Mouse (Mus musculus): ENCODE data around the gene Magi3. TPM values are rescaled to one million over a fixed set of nuclear protein-coding genes. Genes with fewer than 3 reads are reported as not detected.
A peak's percentile ranks its signal among the peaks of the same experiment; 100 is the strongest.

The Magi3 gene
- total RNA-seq (2021), result 10 to 100 TPM in 1 of 2 experiments, 1 to 10 TPM in 1; 9.1 to 12.3 TPM
- long read RNA-seq, experiment 1, full-length matches to known transcripts, result 3 of 6 reads
- long read RNA-seq, experiment 1, partial matches to known transcripts, result 0 of 6 reads
- long read RNA-seq, experiment 1, other reads (novel, unspliced or antisense), result 3 of 6 reads
- long read RNA-seq, experiment 2, full-length matches to known transcripts, result 3 of 4 reads
- long read RNA-seq, experiment 2, partial matches to known transcripts, result 1 of 4 reads
- long read RNA-seq, experiment 2, other reads (novel, unspliced or antisense), result 0 of 4 reads

- DNase-seq, result peak; percentile 96
Measured at GRCm38 (mm10) chr3:104220295-104220965, at the start of gene Magi3. Magi3 (minus strand) TSS chr3:104220374.

DNA sequence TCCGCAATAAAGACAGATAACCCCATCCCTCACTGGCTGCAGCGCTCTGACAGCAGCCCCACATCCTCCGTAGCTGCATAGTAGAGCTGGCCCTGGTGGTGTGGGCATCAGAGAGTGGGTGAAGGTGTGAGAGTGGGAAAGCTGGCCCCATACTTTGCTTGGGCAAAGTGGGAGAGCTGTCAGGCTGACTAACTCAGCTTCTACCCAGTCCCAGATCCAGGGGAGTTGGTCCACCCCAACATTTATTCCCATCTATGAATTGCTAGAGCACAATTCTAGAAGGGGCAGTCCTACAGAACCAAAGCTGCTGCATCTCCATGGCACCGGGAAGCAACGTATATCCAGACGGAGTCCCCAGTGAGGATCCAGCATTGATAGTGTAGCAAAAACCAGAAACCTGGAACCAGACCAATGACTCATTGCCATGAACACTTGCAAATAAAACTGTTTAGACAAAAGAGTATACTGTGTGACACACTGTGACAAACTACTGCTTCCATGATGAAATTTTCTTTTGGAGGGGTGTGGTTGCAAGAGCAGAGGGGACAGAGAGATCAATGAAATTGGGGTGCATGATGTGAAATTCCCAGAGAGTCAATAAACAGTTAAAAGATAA lies 44.5 kb upstream of the Magi3 start:
- DNase-seq, result no peak

- no peak for DNase-seq
Measured at GRCm38 (mm10) chr3:104260221-104260620, 40.0 kb upstream of the Magi3 start.

DNA sequence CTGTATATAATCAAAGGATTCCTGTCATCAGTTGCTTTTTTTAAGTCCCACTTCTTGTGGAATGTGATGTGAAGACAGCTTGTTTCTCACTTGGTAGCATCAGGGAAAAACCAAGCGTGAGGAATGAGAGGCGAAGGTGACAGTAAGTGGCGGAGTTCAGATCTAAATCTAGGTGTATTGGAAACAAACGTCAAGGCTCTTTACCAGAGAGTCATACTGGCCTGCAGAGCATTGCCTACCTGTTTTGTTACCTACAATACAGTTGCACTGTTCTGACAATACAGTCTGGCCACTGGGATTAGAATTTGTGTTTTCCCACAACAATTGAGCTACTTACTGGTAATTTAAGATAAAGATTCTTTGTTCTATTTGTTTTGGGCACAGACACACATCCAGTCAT lies 39.0 kb upstream of the Magi3 start:
- no peak for DNase-seq

GRCm38 (mm10) chr3:104257041-104257440 lies 36.9 kb upstream of the Magi3 start:
- DNase-seq, result no peak

GRCm38 (mm10) chr3:104253760-104254159 lies 33.6 kb upstream of the Magi3 start:
- no peak for DNase-seq

DNA sequence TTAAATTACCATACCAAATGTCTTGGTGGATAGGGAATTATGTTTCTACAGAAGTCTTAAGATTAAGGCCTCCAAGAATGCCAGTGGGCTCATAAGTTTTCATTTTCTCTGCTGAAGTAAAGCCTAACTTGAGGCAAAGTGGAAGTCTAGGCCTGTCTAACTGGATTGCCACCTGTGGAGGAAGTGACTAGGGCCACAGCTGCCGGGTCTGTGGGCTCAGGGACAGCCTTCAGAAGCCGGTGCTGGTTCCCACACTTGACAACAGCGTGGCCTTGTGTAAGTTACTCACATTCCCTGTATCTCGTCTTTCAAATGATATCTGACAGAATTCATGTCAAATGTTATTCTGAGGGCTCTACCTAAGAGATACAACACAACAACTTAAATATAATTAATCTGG lies 27.7 kb upstream of the Magi3 start:
- DNase-seq, result no peak

GRCm38 (mm10) chr3:104247057-104247456 lies 26.9 kb upstream of the Magi3 start:
- no peak for DNase-seq

- no peak for DNase-seq
Measured at GRCm38 (mm10) chr3:104244373-104244772, 24.2 kb upstream of the Magi3 start.

DNA sequence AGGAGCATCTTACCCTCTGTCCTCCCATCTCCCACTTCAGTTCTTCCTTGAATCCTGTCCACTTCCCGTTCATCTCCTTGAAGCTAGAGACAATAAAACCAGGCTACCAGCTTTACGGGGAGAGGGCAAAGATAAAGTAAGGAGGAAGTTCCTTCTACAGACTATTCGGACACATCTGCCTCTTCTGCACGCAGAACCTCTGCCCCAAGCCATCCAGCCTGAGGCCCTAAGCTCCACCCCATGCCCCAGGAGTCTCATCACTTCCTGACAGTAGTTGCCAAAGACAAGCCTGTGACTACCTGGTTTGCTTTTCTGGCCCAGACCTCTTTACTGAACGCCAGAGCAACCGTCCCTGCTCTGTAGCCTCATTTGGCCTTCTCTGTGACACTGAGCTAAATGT lies 23.8 kb upstream of the Magi3 start:
- no peak for DNase-seq

DNA sequence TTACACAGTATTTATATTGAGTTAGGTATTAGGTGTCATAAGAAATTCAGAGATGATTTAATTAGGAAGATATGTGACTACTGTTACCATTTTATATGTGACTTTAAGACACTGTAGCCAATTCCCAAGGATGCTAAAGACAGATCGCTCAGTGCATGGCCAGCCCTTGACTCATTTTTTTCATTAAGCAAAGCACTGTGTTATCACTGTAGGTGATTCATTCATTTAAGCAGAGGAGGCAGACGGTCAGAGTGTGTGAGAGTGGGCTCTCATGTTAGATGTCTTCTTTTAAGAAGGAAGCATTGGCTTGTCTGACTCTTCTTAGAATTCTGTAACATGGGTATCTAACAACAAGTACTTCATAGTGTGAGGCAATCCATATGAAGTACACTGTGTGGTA lies 19.6 kb upstream of the Magi3 start:
- DNase-seq, result no peak

DNA sequence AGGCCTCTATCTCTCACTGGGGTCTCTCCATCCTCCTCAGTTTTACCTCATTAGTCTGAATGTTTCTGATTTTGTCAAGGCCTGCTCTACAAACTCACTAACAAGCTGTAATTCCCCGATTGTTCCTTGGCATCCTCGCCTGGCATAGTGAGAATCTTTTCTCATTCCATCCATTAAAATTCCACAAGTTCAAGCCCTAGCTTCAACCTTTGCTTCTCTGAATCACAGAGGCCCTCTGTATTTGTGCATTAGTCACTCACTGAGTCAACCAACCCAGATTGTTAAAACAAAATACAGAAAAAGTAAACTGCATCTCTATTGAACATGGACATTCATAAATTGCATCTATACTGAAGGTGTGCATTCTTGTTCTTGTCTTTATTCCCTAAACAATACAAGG lies 19.2 kb upstream of the Magi3 start:
- no peak for DNase-seq

DNA sequence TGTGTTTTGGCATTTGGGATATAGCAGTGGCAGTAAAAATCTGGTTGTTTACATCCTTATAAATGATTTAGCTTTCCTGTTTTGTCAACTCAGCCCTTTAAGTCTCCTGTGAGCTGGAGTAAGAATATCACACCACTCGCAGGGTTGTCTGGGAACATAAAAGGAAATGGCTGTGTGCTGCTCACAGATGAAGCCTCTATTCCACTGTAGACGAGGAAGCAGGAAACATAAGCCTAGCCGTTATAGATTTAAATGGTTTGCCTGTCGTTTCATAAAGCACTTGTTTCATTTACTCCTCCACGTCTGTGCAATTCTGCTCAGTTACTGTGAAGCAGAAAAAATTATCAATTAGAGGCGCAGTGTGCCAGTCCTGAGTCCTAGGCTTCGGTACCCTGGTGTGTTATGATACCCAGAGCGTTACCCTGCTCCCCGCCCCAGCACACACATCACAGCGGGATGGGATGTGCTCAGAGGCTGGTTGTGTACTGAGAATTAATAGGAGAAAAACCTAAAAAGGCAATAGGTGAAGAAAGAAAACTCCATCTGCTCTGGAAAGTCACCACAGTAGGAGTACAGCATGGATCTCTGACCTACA lies 17.8 kb upstream of the Magi3 start:
- no peak for DNase-seq

DNA sequence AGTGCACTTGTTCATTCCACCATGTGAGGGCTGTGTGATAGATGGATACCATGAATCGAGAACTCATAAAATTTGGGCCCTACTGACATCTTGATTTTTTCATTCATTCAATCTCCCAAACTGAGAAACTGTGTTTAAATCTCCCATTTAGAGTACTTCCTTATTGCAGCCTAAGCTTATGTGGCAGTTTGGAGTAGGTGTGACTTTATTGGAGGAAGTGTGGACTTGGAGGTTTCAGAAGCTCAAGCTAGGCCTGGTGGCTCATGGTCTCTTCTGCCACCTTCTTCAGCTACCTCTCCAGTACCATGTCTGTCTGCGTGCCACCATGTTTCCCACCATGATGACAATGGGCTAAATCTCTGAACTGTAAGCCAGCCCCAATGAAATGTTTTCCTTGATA lies 15.9 kb upstream of the Magi3 start:
- DNase-seq, result no peak

DNA sequence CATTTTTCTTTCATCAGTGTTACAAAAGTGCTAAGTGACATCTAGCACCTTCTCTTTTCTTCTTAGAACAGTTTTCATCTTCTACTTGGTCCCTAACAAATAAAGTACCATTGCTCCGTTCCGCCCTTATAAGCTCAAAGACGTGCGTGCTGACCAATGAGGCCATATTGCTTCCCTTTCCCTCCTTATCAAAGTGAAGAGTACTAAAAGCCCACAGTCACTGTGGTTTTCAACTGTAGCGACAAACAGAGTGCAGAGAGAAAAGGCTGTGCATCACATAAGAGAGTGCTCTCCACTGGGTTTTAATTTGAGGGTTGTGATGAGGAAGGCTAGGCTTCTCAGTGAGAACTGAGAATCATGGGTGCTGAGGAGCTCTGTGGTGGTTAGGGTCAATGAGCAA lies 14.9 kb upstream of the Magi3 start:
- no peak for DNase-seq

GRCm38 (mm10) chr3:104233366-104234312 lies 13.5 kb upstream of the Magi3 start:
- DNase-seq, result no peak

DNA sequence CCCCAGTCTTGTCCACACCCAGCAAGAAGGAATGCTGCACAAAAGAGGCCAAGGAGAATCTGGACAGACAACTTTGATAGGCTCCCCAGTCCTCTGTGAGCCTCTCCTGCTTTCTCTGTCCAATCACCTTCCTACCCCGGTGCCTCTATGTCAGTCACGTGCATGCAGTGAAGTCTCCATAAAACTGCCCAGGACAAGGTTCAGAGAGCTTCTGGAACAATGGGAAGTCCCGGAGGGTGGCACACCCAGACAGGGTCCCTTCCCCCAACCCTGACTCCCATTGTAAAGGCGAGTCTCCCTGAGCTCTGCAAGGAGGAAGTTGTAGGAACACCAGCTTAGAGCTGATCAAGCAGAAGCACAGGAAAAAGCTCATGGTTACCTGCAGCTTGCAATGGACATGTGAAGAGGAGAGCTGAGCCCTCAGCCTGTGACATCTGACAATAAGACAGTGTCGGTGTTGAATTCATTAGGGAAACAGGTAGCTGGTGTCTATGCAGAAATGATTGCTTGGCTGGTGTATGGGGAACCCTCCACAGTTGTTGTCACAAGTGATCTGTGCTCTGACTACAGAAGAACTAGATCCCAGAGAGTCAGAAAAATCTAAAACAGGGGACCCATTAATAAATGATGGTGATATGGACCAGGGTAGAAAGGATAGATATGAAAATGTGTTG lies 7.4 kb upstream of the Magi3 start:
- DNase-seq, result no peak

DNA sequence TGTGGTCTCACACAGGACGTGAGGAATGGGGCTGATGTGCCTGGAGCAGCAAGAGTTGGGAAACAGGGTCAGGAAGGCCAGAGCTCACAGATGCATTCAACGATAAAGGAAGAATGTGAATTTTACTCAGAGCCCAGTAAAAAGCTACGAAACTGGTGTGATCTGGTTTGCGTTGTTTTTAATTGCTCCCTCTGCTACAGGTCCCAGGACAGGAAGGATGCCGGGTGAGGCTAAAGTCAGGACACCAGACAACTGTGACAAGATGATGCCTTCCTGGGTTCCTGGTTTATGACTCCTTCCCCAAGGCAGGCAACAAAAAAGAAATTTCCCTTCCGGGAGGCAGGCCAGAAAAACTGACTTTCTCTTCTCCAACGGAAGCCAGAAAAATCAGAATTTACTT lies 6.6 kb upstream of the Magi3 start:
- peak; percentile 44 for DNase-seq

- DNase-seq, result no peak
Measured at GRCm38 (mm10) chr3:104221156-104221555, 982 bp upstream of the Magi3 start.

DNA sequence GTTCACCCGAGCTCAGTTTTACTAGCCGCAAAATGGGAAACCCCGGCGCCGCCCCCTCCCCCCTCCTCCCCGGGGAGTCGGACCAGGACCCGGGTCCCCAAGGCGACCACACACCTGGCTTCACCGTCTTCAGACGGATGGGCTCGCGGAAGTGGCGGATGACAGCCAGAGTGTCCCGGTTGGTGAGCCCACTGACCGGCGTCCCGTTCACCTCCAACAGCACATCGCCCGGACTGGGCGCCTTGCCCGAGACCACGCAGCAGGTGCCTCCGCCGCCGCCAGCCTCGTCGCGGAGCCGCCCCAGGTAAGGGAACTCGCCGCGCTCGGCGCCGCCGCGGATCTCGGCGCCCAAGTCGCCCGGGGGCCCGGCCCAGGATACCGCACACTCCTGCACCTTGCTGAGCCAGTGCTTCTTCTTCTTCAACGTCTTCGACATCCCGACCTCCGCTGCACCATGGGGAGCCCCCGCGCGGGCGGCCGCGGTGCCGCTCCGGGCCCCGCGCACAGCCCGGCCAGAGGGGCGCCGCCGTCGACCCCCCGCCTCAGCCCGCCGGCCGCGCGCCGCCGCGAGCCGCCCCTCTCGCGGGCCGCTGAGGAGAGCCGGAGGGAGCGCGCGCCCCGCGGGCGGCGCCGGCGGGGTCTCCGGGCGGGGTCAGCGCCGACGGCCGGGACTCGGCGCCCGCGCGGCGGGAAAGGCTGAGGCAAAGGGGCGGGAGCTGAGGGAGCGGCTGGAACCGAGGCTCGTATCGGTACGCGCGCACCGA lies 461 bp downstream of the Magi3 start:
- peak; percentile 66 for DNase-seq

- DNase-seq, result peak; percentile 16
Measured at GRCm38 (mm10) chr3:104218926-104219325, 1.2 kb downstream of the Magi3 start.
